Mouse (Mus musculus): ENCODE data around the gene Sh3d19.

GRCm38 (mm10) chr3:86072066-86072465, 101.2 kb downstream of the Sh3d19 start:
- TF ChIP-seq POLR2A (IDR thresholded peaks at IDR 0.05; ENCODE audit: control insufficient read depth, low read depth, low read length) (no peak), CTCF (IDR thresholded peaks at IDR 0.05; ENCODE audit: control insufficient read depth, insufficient read depth, insufficient replicate concordance, low read depth, low read length) (no peak)

All from testis, adult 2 months (tissue).